Mouse (Mus musculus): Measurements from ENCODE around the gene Duox2. TPM values are rescaled to one million over a fixed set of nuclear protein-coding genes. Genes with fewer than 3 reads are reported as not detected.

Duox2 gene
- polyA plus RNA-seq, 1 experiment: not detected

DNA sequence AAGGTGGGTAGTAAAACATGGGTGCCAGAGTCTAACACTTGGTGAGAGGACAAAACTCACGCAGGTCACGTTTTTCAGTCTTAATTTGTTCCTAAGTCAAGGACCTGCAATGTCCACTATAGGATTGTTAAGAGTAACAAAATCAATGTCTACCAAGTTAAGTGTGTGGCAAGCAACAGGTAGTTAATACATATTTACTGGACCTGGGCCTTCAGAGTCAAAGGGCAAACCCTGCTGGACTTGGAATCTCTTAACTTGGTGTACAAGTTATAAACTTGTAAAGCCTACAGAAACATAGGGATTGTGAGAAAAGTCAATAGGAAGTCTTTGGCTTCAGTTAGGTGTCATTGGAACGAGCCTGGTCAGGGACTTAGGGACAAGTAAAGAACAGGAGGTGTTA, 26.3 kb upstream of the Duox2 start:
- TF ChIP-seq GATA1 (IDR thresholded peaks at IDR 0.05; ENCODE audit: borderline replicate concordance, low read length): no peak
- no peak for TF ChIP-seq FLI1 (IDR thresholded peaks at IDR 0.05; ENCODE audit: low read length)
- no peak overlapping the region for H3K4me3 ChIP-seq (replicated peaks)
- H3K27me3 ChIP-seq (replicated peaks): peaks cover 58% of the 10 kb centered on the region
- H3K9me3 ChIP-seq: no peaks in the 10 kb centered on the region
- H3K4me1 ChIP-seq: no peaks in the 10 kb centered on the region
- H3K36me3 ChIP-seq (replicated peaks; ENCODE audit: low read length): no peaks in the 10 kb centered on the region

DNA sequence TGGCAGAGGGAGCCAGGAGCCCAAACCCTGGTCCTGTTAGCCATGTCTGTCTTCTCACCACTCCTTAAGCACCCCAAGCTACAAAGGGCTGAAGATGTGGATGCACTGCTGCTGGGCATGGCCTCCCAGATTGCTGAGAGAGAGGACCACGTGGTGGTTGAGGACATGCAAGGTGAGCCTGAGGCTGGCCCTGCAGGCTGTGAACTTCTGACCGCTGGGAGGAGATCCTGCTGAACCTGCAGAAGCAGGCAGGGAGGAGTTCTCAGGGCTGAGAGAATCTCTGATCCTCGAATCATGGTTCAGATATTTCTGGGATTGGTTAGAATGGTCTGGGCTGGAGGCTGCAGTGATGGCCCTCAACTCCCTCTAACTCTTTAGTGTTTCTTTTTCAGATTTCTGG, 25.7 kb upstream of the Duox2 start:
- TF ChIP-seq GATA1 (IDR thresholded peaks at IDR 0.05; ENCODE audit: borderline replicate concordance, low read length) (no peak), FLI1 (IDR thresholded peaks at IDR 0.05; ENCODE audit: low read length) (no peak)
- Histone ChIP-seq H3K36me3 (replicated peaks; ENCODE audit: low read length) (no peaks in the 10 kb centered on the region), H3K4me3 (replicated peaks) (no peak overlapping the region), H3K4me1 (no peaks in the 10 kb centered on the region), H3K27me3 (replicated peaks) (peaks cover 58% of the 10 kb centered on the region), H3K9me3 (no peaks in the 10 kb centered on the region)

DNA sequence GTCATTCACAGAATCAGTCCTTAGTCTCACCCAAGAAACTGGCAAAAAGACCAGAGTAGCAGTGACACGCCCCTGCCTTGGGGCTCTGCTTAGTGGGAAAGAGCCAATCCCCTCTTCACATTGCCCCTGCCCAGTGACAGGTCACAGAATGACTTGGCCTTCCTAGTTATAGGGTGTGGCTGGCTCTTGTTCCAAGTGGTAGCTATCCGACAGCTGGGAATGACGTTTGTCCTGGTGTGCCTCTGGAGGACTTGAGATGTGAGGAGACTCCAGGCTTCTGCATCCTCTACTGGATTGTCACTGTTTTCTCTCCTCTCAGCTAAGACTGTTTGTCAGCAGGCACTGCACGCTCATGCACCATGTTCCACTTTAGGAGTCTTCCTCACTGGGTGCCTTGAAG, 19.1 kb upstream of the Duox2 start:
- H3K4me1 ChIP-seq: peaks cover 11% of the 10 kb centered on the region
- TF ChIP-seq GATA1 (IDR thresholded peaks at IDR 0.05; ENCODE audit: borderline replicate concordance, low read length): no peak
- TF ChIP-seq FLI1 (IDR thresholded peaks at IDR 0.05; ENCODE audit: low read length): no peak
- no peaks in the 10 kb centered on the region for H3K9me3 ChIP-seq
- no peaks in the 10 kb centered on the region for H3K36me3 ChIP-seq (replicated peaks; ENCODE audit: low read length)
- H3K27me3 ChIP-seq (replicated peaks): peaks cover 74% of the 10 kb centered on the region
- no peak overlapping the region for H3K4me3 ChIP-seq (replicated peaks)

DNA sequence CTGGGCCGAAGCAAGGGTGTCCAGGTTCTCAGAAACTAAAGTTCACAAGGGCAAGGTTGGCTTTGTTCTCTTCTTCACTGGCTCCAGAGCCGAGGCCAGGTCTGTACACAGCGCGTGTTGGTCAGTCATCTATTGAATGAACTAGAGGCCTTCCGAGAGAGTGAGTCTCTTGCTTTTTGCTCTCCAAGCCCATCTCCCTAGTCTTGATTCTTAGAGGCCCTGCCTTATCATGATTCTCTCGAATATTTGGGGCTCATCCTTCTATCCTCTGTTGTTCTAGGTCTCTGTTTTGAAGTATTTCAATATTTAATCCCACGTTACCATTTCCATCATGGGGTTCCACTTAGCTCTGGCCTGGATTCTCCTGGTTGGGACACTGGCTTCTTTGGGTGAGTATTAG, 17.1 kb upstream of the Duox2 start, which contains the start of gene Duox1:
TSS of gene Duox1 (plus strand) at position 301 of the 400 bp plus-strand sequence.
- TF ChIP-seq FLI1 (IDR thresholded peaks at IDR 0.05; ENCODE audit: low read length) (no peak), GATA1 (IDR thresholded peaks at IDR 0.05; ENCODE audit: borderline replicate concordance, low read length) (no peak)
- Histone ChIP-seq H3K4me3 (replicated peaks) (no peak within 1 kb of the TSS), H3K4me1 (peaks cover 19% of the 10 kb centered on the region), H3K27me3 (replicated peaks) (peaks cover 84% of the 10 kb centered on the region), H3K36me3 (replicated peaks; ENCODE audit: low read length) (no peaks in the 10 kb centered on the region), H3K9me3 (no peaks in the 10 kb centered on the region)

DNA sequence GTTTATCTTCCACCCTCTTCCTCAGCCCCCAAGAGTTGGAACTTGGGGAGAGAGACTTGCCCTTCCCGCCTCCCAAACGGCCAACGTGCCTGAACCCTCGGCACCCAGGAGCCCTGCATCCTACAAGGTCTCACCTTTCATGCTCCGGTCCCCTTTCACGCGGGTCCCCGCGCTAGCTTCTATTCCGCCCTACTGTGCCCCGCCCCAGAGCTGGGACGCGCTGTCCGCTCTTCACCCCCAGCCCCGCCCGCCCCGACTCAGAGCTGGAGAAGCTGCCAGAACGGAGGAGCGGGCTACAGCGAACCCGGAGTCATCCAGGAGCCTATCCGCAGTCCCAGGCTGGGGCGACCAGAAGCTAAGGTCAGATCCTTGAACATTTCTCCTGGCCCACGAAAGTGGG, 15.3 kb upstream of the Duox2 start, which contains the start of gene Duoxa1:
TSS of gene Duoxa1 (minus strand) at position 195 of the 400 bp plus-strand sequence.
- H3K27me3 ChIP-seq (replicated peaks): peaks cover 90% of the 10 kb centered on the region
- H3K36me3 ChIP-seq (replicated peaks; ENCODE audit: low read length): no peaks in the 10 kb centered on the region
- H3K4me1 ChIP-seq: peaks cover 19% of the 10 kb centered on the region
- H3K4me3 ChIP-seq (replicated peaks): peak within 1 kb of the TSS; percentile 81
- TF ChIP-seq FLI1 (IDR thresholded peaks at IDR 0.05; ENCODE audit: low read length): no peak
- no peak for TF ChIP-seq GATA1 (IDR thresholded peaks at IDR 0.05; ENCODE audit: borderline replicate concordance, low read length)
- no peaks in the 10 kb centered on the region for H3K9me3 ChIP-seq

DNA sequence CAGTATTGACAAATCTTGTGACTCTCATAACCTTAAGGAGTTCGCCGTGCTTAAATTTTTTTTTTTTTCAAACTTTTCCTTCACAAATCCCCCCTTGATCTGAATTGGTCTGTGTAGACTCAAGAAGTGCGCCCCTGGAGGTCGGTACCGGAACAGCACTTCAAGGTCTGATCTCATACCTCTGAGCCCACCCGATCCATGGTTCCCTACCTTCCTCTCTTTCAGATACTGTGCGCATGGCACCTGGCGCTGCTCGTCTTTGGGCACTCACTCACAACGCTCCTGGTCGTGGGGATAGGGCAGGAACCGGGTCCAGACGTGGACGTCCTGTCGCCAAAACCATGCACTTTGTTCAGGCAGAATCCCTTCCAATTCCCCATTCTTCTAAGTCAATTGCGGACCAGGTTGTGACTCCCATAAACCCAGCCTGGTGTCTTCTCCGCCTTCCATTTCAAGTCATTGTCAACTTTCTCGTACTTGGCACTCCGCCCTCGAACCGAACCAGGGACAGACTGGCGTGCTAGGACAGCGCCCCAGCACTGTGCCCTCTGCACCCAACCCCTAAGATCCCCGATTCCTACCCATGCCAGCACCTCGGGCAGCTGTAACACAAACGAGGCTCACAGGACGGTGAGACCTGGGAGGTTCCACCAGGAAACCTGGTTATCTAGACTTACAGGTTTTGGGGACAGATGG, 14.6 kb upstream of the Duox2 start:
- peaks cover 19% of the 10 kb centered on the region for H3K4me1 ChIP-seq
- H3K36me3 ChIP-seq (replicated peaks; ENCODE audit: low read length): no peaks in the 10 kb centered on the region
- no peak for TF ChIP-seq GATA1 (IDR thresholded peaks at IDR 0.05; ENCODE audit: borderline replicate concordance, low read length)
- TF ChIP-seq FLI1 (IDR thresholded peaks at IDR 0.05; ENCODE audit: low read length): no peak
- H3K27me3 ChIP-seq (replicated peaks): peaks cover 90% of the 10 kb centered on the region
- H3K4me3 ChIP-seq (replicated peaks): peak overlapping the region; percentile 81
- no peaks in the 10 kb centered on the region for H3K9me3 ChIP-seq

DNA sequence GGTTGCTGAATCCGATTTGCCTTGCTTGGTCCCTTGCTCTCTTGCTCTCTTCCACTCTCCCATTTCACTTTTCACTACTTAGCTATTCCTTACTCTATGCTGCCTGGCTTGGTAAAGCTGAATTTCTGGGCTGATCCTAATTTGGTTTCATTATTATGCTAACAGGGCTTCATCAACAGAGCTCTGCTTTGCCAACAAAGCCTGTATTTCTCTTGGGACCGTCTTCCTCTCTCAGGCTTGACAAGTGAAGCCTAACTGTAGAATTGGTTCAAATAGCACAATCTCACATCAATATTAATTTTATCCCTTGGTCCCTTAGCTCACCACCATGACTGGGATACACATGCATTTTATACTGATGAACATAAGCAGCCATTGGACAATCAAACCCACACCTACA, 13.3 kb upstream of the Duox2 start:
- Histone ChIP-seq H3K9me3 (no peaks in the 10 kb centered on the region), H3K4me3 (replicated peaks) (peak overlapping the region; percentile 46), H3K4me1 (peaks cover 22% of the 10 kb centered on the region), H3K27me3 (replicated peaks) (peaks cover 90% of the 10 kb centered on the region), H3K36me3 (replicated peaks; ENCODE audit: low read length) (no peaks in the 10 kb centered on the region)
- no peak for TF ChIP-seq GATA1 (IDR thresholded peaks at IDR 0.05; ENCODE audit: borderline replicate concordance, low read length)
- TF ChIP-seq FLI1 (IDR thresholded peaks at IDR 0.05; ENCODE audit: low read length): no peak

DNA sequence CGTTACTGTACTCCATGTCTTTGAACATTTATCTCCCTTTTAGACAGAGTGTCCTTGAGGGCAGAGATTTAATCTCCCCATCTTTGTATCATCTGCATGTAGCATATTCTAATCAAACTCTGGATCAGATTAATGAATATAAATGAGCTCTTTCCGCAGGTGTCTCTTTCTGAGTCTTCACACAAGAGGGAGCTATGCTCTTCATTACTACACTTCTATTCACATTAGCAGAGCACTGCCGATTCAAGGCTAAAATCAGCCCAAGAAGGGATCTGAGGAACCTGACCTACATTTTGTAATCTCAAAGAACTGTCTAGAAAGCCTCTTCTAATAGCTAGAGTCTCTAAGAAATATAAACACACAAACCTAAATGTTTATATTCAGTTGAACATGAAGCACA, 11.4 kb upstream of the Duox2 start:
- H3K36me3 ChIP-seq (replicated peaks; ENCODE audit: low read length): no peaks in the 10 kb centered on the region
- TF ChIP-seq FLI1 (IDR thresholded peaks at IDR 0.05; ENCODE audit: low read length) (no peak), GATA1 (IDR thresholded peaks at IDR 0.05; ENCODE audit: borderline replicate concordance, low read length) (no peak)
- H3K9me3 ChIP-seq: no peaks in the 10 kb centered on the region
- H3K27me3 ChIP-seq (replicated peaks): peaks cover 93% of the 10 kb centered on the region
- H3K4me3 ChIP-seq (replicated peaks): no peak overlapping the region
- H3K4me1 ChIP-seq: peaks cover 26% of the 10 kb centered on the region

DNA sequence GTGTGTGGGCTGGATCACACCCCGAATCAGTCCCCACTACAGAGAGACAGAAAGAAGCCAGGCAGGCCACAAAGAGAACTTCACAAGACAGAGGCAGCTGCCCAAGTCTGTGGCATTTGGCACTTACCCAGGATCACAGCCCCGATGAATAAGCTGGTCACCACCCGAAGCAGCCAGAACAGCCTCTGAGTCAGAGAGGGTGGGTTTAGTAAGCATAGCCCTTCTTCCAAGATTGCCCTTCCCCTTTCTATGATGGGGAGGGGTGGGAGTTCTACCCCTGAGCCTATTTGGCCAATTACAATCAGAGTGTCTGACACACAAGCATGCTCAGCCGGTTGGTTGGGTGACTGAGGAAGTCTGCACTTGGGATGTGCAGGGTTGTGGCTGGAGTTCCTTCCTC, 7.9 kb upstream of the Duox2 start:
- H3K27me3 ChIP-seq (replicated peaks): peaks cover 92% of the 10 kb centered on the region
- peaks cover 27% of the 10 kb centered on the region for H3K4me1 ChIP-seq
- H3K9me3 ChIP-seq: no peaks in the 10 kb centered on the region
- no peak overlapping the region for H3K4me3 ChIP-seq (replicated peaks)
- TF ChIP-seq FLI1 (IDR thresholded peaks at IDR 0.05; ENCODE audit: low read length) (no peak), GATA1 (IDR thresholded peaks at IDR 0.05; ENCODE audit: borderline replicate concordance, low read length) (no peak)
- no peaks in the 10 kb centered on the region for H3K36me3 ChIP-seq (replicated peaks; ENCODE audit: low read length)

DNA sequence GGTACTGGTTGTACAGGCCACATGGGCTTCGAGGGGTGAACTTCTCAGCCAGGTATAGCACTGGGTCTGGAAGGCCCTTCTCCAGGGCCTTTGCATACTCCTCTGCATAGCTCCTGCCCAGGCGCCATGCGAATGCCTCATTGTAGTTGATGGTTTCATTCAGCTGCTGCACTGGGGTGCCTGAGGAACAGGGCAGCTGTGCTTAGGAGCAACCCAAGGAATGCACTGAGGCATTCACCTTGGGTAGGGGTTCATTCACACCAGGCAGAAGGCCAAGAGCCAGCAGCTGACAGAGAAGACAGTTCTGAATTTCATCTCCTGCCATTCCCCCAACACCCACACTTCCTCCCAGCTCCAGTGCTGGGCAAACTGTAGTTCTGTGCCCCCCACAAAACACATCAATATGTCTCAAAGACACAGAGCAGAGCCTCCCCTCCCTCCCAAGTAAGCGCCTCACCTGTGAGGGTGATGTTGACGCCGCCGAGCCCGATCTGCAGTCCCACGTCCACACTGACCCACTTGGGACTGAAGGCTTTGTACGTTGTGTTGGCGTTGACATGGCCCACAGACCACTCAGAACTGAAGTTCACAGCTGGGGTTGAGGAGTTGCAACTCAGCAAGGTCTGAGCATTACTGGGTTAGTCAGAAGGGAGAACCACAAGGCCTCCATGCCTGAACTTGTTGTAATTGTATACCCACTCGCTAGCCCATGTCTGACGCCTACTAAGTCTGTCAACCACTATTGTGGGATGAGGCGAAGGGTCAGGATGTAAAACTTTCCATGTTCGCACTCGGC, 7.0 kb upstream of the Duox2 start:
- TF ChIP-seq FLI1 (IDR thresholded peaks at IDR 0.05; ENCODE audit: low read length): no peak
- Histone ChIP-seq H3K27me3 (replicated peaks) (peaks cover 93% of the 10 kb centered on the region), H3K4me1 (peaks cover 36% of the 10 kb centered on the region), H3K9me3 (no peaks in the 10 kb centered on the region), H3K36me3 (replicated peaks; ENCODE audit: low read length) (no peaks in the 10 kb centered on the region), H3K4me3 (replicated peaks) (no peak overlapping the region)
